Mouse (Mus musculus) megakaryocyte, embryonic 14.5 days (primary cell): ENCODE data around the gene Nr0b2. TPM values are rescaled to one million over a fixed set of nuclear protein-coding genes. Genes with fewer than 3 reads are reported as not detected.
A peak's percentile ranks its signal among the peaks of the same experiment; 100 is the strongest.

Experiments used
- H3K27me3 ChIP-seq: replicated peaks from 2 replicates; pipeline ENCODE3; 2012; ENCODE audit warnings: inconsistent platforms
- H3K36me3 ChIP-seq: replicated peaks from 2 replicates; pipeline ENCODE3; 2012; ENCODE audit warnings: low read length, inconsistent platforms, mixed read lengths
- H3K4me1 ChIP-seq: 2 replicates; pipeline ENCODE4 v1.6.1; 2012; ENCODE audit warnings: inconsistent platforms
- H3K4me3 ChIP-seq: replicated peaks from 2 replicates; pipeline ENCODE3; 2012; ENCODE audit warnings: moderate library complexity, mild to moderate bottlenecking, inconsistent platforms
- H3K9me3 ChIP-seq: 2 replicates; pipeline ENCODE4 v1.6.1; 2012; ENCODE audit warnings: inconsistent platforms
- FLI1 ChIP-seq: IDR thresholded peaks from 2 replicates; pipeline ENCODE4 v1.6.1; 2012; ENCODE audit warnings: low read length, inconsistent platforms, mixed read lengths
- GATA1 ChIP-seq: IDR thresholded peaks from 3 replicates; pipeline ENCODE4 v1.6.1; 2012; ENCODE audit warnings: mixed read lengths, low read length, inconsistent platforms, borderline replicate concordance
- polyA plus RNA-seq: library from polyadenylated mRNA; stranded (reverse); fragments of >175 nt; gene quantifications from 2 replicates; pipeline ENCODE4 v1.2.3, GENCODE M21; 2012; ENCODE audit warnings: low replicate concordance; ENCODE audit not compliant: insufficient read depth

The Nr0b2 gene
- polyA plus RNA-seq, 1 experiment: not detected

DNA sequence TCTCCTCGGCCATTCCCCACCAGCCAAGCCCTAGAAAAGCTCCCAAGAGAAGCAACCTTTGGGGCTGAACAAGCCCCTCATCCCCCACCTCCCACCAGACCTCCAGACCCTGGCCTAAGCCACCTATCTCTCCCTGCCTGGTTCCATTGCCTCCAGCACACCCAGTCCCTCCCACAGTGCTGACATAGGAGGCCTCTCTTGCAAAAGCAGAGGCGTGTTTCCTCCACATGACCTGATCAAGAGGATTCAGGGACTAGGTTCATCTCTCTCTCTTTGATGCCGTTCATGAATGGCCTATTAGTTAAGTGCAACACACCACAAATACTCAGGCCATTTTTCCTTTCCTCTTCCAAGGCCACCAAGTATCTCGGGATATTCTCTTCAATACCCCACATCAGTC lies 6.7 kb downstream of the Nr0b2 start:
- no peaks in the 10 kb centered on the region for H3K36me3 ChIP-seq
- H3K27me3 ChIP-seq: peaks cover 37% of the 10 kb centered on the region
- peaks cover 8% of the 10 kb centered on the region for H3K9me3 ChIP-seq
- TF ChIP-seq FLI1: no peak
- no peak for TF ChIP-seq GATA1
- peaks cover 12% of the 10 kb centered on the region; the same call in 1 of the 2 replicates for H3K4me1 ChIP-seq
- no peak overlapping the region for H3K4me3 ChIP-seq

DNA sequence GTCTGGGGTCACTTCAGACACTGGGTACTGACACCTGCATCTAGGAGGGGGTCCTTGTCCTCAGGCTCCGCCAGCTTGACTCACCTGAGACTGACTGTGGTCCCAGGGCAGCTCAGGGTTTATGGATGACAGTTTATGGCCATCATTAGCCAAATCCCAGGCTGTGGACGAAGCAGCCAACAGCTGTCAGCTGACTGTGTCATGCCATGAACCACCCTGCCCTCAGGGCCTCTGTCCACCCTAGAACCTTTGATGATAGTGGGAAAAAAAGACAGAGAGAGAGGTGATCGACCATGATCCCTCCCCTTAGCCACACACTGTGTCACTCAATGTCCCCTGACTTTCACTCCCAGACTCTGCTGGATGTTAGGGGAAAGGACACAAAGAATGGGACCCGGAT lies 8.4 kb downstream of the Nr0b2 start:
- Histone ChIP-seq H3K36me3 (no peaks in the 10 kb centered on the region), H3K9me3 (peaks cover 8% of the 10 kb centered on the region), H3K4me3 (no peak overlapping the region), H3K27me3 (peaks cover 27% of the 10 kb centered on the region), H3K4me1 (peaks cover 8% of the 10 kb centered on the region; the same call in 1 of the 2 replicates)
- TF ChIP-seq GATA1 (no peak), FLI1 (no peak)

DNA sequence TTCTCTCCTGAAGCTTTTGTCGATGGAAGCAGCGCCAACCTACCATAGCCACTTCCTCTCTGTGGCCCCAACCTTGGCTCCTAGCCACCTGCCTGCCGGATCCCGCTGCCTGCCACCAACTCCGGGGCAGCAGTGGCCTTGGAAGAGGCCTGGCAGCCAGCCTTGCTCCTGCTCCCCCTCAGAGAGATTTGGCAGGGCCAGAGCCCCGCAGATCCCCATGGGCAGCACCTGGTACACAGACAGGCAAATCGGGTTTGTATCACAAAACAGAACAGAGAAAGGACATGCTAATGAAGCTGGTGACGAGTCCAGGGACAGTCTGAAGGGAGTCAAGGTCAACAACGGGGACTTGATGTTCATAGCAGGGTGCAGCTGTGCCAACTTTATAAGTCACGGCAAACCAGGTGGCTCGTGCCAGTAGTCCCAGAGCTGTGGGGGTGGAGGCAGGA lies 10.0 kb downstream of the Nr0b2 start:
- TF ChIP-seq FLI1 (no peak), GATA1 (no peak)
- peaks cover 4% of the 10 kb centered on the region; the same call in 1 of the 2 replicates for H3K4me1 ChIP-seq
- no peaks in the 10 kb centered on the region for H3K36me3 ChIP-seq
- H3K27me3 ChIP-seq: peaks cover 16% of the 10 kb centered on the region
- peaks cover 8% of the 10 kb centered on the region for H3K9me3 ChIP-seq
- no peak overlapping the region for H3K4me3 ChIP-seq

DNA sequence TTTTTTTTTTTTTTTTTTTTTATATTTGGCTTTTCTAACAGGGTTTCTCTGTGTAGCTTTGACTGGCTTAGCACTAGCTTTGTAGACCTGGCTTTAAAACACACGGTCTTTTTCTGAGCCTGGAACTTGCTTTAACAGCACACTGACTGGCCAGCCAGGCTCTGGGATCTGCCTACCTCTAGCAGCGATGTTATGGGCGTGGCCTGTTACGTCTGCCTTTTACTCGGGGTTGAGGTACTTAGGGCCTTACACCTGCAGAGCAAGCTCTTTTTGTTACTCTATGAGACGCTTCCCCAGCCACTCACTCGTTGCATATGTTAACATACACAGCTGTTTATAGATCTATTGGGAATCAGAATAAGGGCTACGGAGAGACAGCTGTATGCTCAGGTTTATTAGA lies 14.1 kb downstream of the Nr0b2 start:
- no peak for TF ChIP-seq FLI1
- TF ChIP-seq GATA1: no peak
- Histone ChIP-seq H3K4me3 (no peak overlapping the region), H3K27me3 (peaks cover 4% of the 10 kb centered on the region), H3K36me3 (no peaks in the 10 kb centered on the region), H3K9me3 (peaks cover 8% of the 10 kb centered on the region), H3K4me1 (peaks cover 4% of the 10 kb centered on the region; the same call in 1 of the 2 replicates)

DNA sequence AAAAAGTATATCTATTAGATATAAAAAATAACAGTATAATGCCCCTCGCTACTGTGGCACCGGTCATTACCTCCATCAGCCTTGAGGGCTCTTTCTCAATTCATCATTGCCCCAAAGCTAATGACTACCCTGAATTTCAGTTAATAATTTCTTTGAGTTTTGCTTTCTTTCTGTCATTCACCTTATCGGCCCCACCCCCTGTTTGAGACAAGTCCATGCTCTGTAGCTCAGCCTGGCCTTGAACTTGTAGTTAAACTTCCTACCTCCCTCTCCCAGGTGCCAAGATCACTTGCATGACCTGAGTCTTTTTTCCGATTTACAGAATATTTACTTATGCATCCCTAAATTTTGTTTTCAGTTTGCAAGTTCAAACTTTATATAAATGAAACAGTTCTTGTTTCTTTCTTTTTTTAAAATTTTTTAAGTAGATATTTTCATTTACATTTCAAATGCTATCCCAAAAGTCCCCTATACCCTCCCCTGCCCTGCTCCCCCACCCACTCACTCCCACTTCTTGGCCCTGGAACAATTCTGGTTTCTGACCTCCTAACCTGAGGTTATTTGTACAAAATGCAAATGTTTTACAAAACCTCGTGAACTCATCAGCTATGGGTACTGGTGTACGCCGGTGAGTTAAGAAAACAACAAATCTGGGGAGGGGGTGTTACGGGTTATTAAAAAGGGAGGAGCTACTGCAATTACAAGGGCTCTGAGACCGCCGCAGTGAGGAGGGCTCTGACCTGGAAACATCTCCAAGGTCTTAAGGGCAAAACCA lies 16.3 kb downstream of the Nr0b2 start:
- no peak for TF ChIP-seq GATA1
- no peak for TF ChIP-seq FLI1
- H3K4me3 ChIP-seq: no peak overlapping the region
- H3K36me3 ChIP-seq: no peaks in the 10 kb centered on the region
- peaks cover 6% of the 10 kb centered on the region for H3K4me1 ChIP-seq
- peaks cover 2% of the 10 kb centered on the region; the same call in 1 of the 2 replicates for H3K9me3 ChIP-seq
- H3K27me3 ChIP-seq: no peaks in the 10 kb centered on the region

DNA sequence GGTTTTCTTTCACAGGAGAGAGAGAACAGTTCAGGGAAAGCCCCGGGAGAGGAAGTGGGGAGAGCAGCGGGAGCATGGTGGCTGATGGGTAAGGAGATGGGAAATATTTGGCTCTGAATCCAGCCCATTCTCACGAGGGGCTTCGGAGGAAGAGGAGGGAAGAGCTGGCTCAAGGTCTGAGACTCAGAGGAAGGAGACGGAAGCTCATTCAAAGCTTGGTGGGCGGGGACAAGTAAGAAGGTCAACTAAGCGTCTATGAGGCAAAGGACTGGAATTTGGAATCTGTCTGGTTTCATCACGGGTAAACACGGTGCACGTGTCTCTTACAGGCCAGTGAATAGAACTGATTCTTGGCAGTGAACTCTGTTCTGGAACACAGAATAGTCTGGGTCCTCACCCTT lies 16.9 kb downstream of the Nr0b2 start:
- H3K4me1 ChIP-seq: peaks cover 8% of the 10 kb centered on the region

DNA sequence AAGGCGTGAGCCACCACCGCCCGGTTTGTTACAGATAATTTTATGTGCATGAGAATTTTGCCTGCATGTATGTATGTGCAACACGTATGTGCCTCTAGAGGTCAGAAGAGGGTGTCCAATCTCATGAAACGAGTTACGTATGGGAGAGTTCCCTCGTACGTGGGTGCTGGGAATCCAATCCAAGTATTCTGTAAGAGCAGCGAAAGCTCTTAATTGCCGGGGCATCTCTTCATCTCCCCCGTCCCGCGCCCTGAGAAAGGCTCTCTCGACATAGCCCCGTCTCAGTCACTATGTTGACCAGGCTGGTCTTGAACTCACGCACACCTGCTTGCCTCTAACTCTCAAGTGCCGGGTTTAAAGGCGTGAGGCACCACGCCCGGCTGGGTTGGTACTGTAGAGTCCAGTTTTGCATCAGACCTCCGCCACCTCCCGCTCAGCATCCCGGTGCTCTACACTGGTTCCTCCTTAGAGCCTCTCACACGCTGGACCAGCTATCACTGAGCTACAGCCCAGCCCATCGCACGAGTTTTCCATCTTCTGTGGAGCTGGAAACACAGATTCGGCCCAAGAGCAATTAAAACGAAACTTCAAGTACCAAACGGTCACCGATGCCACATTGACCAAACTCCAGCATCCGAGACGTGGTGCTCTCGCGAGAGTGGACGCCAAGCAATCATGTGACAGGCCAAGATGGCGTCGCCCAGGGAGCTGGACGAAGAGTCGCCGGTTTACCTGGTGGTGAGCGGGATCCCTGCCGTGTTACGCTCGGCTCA lies 21.1 kb downstream of the Nr0b2 start, which contains the start of gene Gpatch3:
TSS of gene Gpatch3 (plus strand) at position 676 of the 773 bp plus-strand sequence.
- peak within 1 kb of the TSS; percentile 96 for H3K4me3 ChIP-seq
- no peaks in the 10 kb centered on the region for H3K27me3 ChIP-seq
- peaks cover 14% of the 10 kb centered on the region for H3K4me1 ChIP-seq
- TF ChIP-seq FLI1 (no peak), GATA1 (no peak)
- no peaks in the 10 kb centered on the region for H3K9me3 ChIP-seq
- peaks cover 18% of the 10 kb centered on the region for H3K36me3 ChIP-seq

More for the DNA sequence above, 16.9 kb downstream of the Nr0b2 start:
- Histone ChIP-seq H3K9me3 (no peaks in the 10 kb centered on the region), H3K4me3 (no peak overlapping the region), H3K36me3 (no peaks in the 10 kb centered on the region), H3K27me3 (no peaks in the 10 kb centered on the region)
- TF ChIP-seq FLI1 (no peak), GATA1 (no peak)

DNA sequence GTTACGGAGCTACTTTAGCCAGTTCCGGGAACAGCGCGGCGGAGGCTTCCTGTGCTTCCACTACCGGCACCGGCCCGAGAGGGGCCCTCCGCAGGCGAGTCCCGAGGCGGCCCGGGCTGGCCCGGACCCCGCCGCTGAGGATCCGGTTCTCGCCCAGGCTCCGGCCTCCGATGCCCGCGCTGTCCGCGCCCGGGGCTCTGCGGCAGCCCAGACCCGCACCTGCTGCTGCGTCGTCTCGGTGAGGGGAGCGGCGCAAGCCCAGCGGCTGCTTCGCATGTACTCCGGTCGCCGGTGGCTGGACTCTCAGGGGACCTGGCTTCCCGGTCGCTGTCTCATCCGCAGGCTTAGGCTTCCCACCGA lies 21.6 kb downstream of the Nr0b2 start:
- Histone ChIP-seq H3K27me3 (no peaks in the 10 kb centered on the region), H3K36me3 (peaks cover 24% of the 10 kb centered on the region), H3K9me3 (no peaks in the 10 kb centered on the region), H3K4me3 (peak overlapping the region; percentile 96), H3K4me1 (peaks cover 19% of the 10 kb centered on the region)
- TF ChIP-seq GATA1 (no peak), FLI1 (no peak)

DNA sequence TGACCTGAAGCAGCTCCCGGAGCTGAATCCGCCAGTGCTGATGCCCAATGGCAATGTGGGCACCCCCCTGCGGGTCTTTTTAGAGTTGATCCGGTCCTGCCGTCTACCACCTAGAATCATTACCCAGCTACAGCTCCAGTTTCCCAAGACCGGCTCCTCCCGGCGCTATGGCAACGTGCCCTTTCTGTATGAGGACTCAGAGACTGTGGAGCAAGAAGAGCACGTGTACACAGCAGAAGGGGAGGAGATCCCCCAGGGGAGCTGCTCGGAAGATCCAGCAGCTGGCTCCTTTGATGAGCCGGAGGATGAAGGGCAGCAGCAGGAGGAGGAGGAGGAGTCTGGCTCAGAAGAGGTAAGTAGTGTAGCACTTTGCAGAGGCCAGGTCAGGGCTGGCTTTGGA lies 24.8 kb downstream of the Nr0b2 start:
- TF ChIP-seq GATA1 (no peak), FLI1 (no peak)
- Histone ChIP-seq H3K27me3 (no peaks in the 10 kb centered on the region), H3K4me1 (peaks cover 23% of the 10 kb centered on the region), H3K9me3 (no peaks in the 10 kb centered on the region), H3K4me3 (no peak overlapping the region), H3K36me3 (peaks cover 55% of the 10 kb centered on the region)

DNA sequence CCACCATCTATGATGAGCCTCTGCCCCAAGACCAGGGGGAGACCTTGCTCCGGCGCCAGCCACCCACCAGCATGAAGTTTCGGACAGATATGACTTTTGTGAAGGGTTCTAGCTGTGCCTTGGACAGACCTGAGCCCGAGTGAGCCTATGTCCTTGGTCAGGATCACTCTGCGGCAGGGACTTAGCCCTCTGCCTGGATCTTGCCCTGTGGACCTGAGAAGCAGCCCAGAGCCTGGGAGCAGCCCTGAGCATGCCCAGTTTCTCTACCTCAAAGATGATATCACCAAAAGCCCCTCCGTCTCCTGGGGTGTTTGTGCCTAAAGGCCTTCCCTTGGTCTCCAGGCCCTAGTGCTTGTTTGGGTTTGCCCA lies 30.5 kb downstream of the Nr0b2 start:
- Histone ChIP-seq H3K9me3 (no peaks in the 10 kb centered on the region), H3K27me3 (no peaks in the 10 kb centered on the region), H3K36me3 (peaks cover 74% of the 10 kb centered on the region), H3K4me3 (peak overlapping the region; percentile 100), H3K4me1 (peaks cover 42% of the 10 kb centered on the region)
- no peak for TF ChIP-seq GATA1
- no peak for TF ChIP-seq FLI1
